Mouse (Mus musculus) neural tube, embryonic 12.5 days (tissue): ENCODE measurements around the gene Olfr1100. TPM values are rescaled to one million over a fixed set of nuclear protein-coding genes. Genes with fewer than 3 reads are reported as not detected.

Experiments
- ATAC-seq: fragments of 200-750 bp; cut with Nextera tagmentation; 2 replicates; pipeline ENCODE4 v1.8.0; 2017; ENCODE audit warnings: low read depth, mild to moderate bottlenecking, moderate TSS enrichment, moderate library complexity; ENCODE audit not compliant: low FRiP score
- H3K27ac ChIP-seq: fragments of 300-500 bp; sonication (generic); 2 replicates; pipeline ENCODE4 v1.5.1; 2016
- H3K27me3 ChIP-seq: fragments of 300-500 bp; sonication (generic); replicated peaks from 2 replicates; pipeline ENCODE4 v1.6.1; 2016; ENCODE audit warnings: mild to moderate bottlenecking
- H3K36me3 ChIP-seq: fragments of 300-500 bp; sonication (generic); 2 replicates; pipeline ENCODE4 v1.6.1; 2016; ENCODE audit warnings: mild to moderate bottlenecking
- H3K4me1 ChIP-seq: fragments of 300-500 bp; sonication (generic); 2 replicates; pipeline ENCODE4 v1.6.1; 2016
- H3K4me2 ChIP-seq: fragments of 300-500 bp; sonication (generic); replicated peaks from 2 replicates; pipeline ENCODE4 v1.6.1; 2016; ENCODE audit warnings: mild to moderate bottlenecking
- H3K4me3 ChIP-seq: fragments of 300-500 bp; sonication (generic); 2 replicates; pipeline ENCODE4 v1.5.1; 2016
- H3K9ac ChIP-seq: fragments of 300-500 bp; sonication (generic); 2 replicates; pipeline ENCODE4 v1.6.1; 2016; ENCODE audit warnings: mild to moderate bottlenecking
- H3K9me3 ChIP-seq: fragments of 300-500 bp; sonication (generic); 2 replicates; pipeline ENCODE4 v1.6.1; 2016; ENCODE audit warnings: mild to moderate bottlenecking
- WGBS: fragments of 180-500 bp; shearing (Covaris S2); methylation state at CpG from one replicate; pipeline ENCODE4 v1.1.7; 2016; 5-methylcytosine and 5-hydroxymethylcytosine counted together
- polyA plus RNA-seq: library from polyadenylated mRNA; unstranded; fragments of >200 nt; fragmentation: Nextera tagmentation; extraction: Ambion mirVana; gene quantifications from 2 replicates; pipeline ENCODE4 v1.2.1, GENCODE M21; 2016

The Olfr1100 gene
- not detected in 2 replicates for polyA plus RNA-seq

GRCm38 (mm10) chr2:86979854-86980253 is at the start of gene Olfr1100:
Olfr1100 (minus strand) TSS chr2:86979954.
- no peaks in the 10 kb centered on the region for H3K27me3 ChIP-seq
- H3K4me3 ChIP-seq: no peak within 1 kb of the TSS
- no peak within 1 kb of the TSS for H3K9ac ChIP-seq
- no peak within 1 kb of the TSS for H3K27ac ChIP-seq
- H3K4me2 ChIP-seq: no peak within 1 kb of the TSS
- 86% methylated on average over 3 of the region's 3 CpGs for WGBS
- H3K9me3 ChIP-seq: no peaks in the 10 kb centered on the region
- no peaks in the 10 kb centered on the region for H3K36me3 ChIP-seq
- no peaks in the 10 kb centered on the region for H3K4me1 ChIP-seq
- ATAC-seq: no peak

GRCm38 (mm10) chr2:87026980-87027379 is 47.2 kb upstream of the Olfr1100 start, which contains the start of gene Olfr1104:
Olfr1104 (minus strand) TSS chr2:87027080.
- Histone ChIP-seq H3K9ac (no peak within 1 kb of the TSS), H3K4me2 (no peak within 1 kb of the TSS), H3K9me3 (no peaks in the 10 kb centered on the region), H3K4me3 (no peak within 1 kb of the TSS), H3K27ac (no peak within 1 kb of the TSS), H3K27me3 (no peaks in the 10 kb centered on the region), H3K4me1 (no peaks in the 10 kb centered on the region), H3K36me3 (no peaks in the 10 kb centered on the region)
- no peak for ATAC-seq
- 86% methylated on average over 1 of the region's 1 CpGs for WGBS

- Histone ChIP-seq H3K4me1 (no peaks in the 10 kb centered on the region), H3K27ac (no peak within 1 kb of the TSS), H3K4me3 (no peak within 1 kb of the TSS), H3K36me3 (no peaks in the 10 kb centered on the region), H3K4me2 (no peak within 1 kb of the TSS), H3K9ac (no peak within 1 kb of the TSS), H3K27me3 (no peaks in the 10 kb centered on the region), H3K9me3 (no peaks in the 10 kb centered on the region)
- no peak for ATAC-seq
Observed at GRCm38 (mm10) chr2:86998098-86998497, 18.3 kb upstream of the Olfr1100 start, which contains the start of gene Olfr1102. Olfr1102 (plus strand) TSS chr2:86998398.

- no peak for ATAC-seq
- H3K9me3 ChIP-seq: no peaks in the 10 kb centered on the region
- H3K4me3 ChIP-seq: no peak within 1 kb of the TSS
- no peaks in the 10 kb centered on the region for H3K27me3 ChIP-seq
- no peak within 1 kb of the TSS for H3K9ac ChIP-seq
- no peak within 1 kb of the TSS for H3K4me2 ChIP-seq
- no peak within 1 kb of the TSS for H3K27ac ChIP-seq
- WGBS: 86% methylated on average over 3 of the region's 3 CpGs
- no peaks in the 10 kb centered on the region for H3K4me1 ChIP-seq
- H3K36me3 ChIP-seq: no peaks in the 10 kb centered on the region
Observed at GRCm38 (mm10) chr2:86991121-86991520, 11.4 kb upstream of the Olfr1100 start, which contains the start of gene Olfr1101. Olfr1101 (minus strand) TSS chr2:86991221.

- Histone ChIP-seq H3K27me3 (no peaks in the 10 kb centered on the region), H3K9ac (no peak within 1 kb of the TSS)
- 85% methylated on average over 1 of the region's 1 CpGs for WGBS
Observed at GRCm38 (mm10) chr2:86960593-86960992, 19.2 kb downstream of the Olfr1100 start, which contains the start of gene Olfr1099. Olfr1099 (minus strand) TSS chr2:86960693.

DNA sequence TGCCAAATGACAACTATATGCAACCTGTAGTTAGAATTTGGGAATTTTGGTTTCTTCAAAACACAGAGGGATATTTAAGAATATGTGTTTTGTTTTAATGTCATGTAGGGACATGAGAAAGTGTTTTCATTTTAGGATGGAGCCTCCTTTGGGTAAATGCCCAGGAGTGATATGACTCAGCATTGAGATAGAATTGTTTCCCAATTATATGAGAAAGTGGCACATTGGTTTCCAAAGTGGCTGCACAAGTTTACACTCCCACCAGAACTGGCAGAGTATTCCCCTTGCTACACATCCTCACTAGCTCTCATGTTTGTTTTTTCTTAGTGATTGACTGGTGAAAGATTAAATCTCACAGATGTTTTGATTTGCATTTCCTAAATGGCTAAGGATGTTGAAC is 53.2 kb downstream of the Olfr1100 start:
- Histone ChIP-seq H3K9me3 (no peaks in the 10 kb centered on the region), H3K9ac (no peak overlapping the region), H3K27me3 (no peaks in the 10 kb centered on the region), H3K4me3 (no peak overlapping the region), H3K4me2 (no peak overlapping the region), H3K4me1 (no peaks in the 10 kb centered on the region), H3K27ac (no peak overlapping the region), H3K36me3 (no peaks in the 10 kb centered on the region)
- ATAC-seq: no peak

More at GRCm38 (mm10) chr2:86960593-86960992, 19.2 kb downstream of the Olfr1100 start, which contains the start of gene Olfr1099:
- Histone ChIP-seq H3K4me2 (no peak within 1 kb of the TSS), H3K4me1 (no peaks in the 10 kb centered on the region), H3K27ac (no peak within 1 kb of the TSS), H3K36me3 (no peaks in the 10 kb centered on the region), H3K9me3 (no peaks in the 10 kb centered on the region), H3K4me3 (no peak within 1 kb of the TSS)
- no peak for ATAC-seq

Other genes with a start within 250 kb of the Olfr1100 start
- not detected in 2 replicates for gene Olfr1089, start 246.3 kb downstream of the Olfr1100 start, polyA plus RNA-seq
- not detected in 2 replicates for gene Olfr1090, start 221.0 kb downstream of the Olfr1100 start, polyA plus RNA-seq
- not detected in 2 replicates for gene Olfr1093, start 197.5 kb downstream of the Olfr1100 start, polyA plus RNA-seq
- not detected in 2 replicates for gene Olfr141, start 169.9 kb downstream of the Olfr1100 start, polyA plus RNA-seq
- not detected in 2 replicates for gene Olfr1094, start 155.3 kb downstream of the Olfr1100 start, polyA plus RNA-seq
- not detected in 2 replicates for gene Olfr1095, start 128.3 kb downstream of the Olfr1100 start, polyA plus RNA-seq
- gene Gm13723, start 105.2 kb downstream of the Olfr1100 start, polyA plus RNA-seq: not detected in 2 replicates
- gene Olfr1097, start 87.7 kb downstream of the Olfr1100 start, polyA plus RNA-seq: not detected in 2 replicates
- not detected in 2 replicates for gene Olfr1098, start 55.4 kb downstream of the Olfr1100 start, polyA plus RNA-seq
- not detected in 2 replicates for gene Olfr1099, start 19.3 kb downstream of the Olfr1100 start, polyA plus RNA-seq
- gene Olfr1101, start 11.3 kb upstream of the Olfr1100 start, polyA plus RNA-seq: not detected in 2 replicates
- not detected in 2 replicates for gene Olfr1102, start 18.4 kb upstream of the Olfr1100 start, polyA plus RNA-seq
- gene Olfr1104, start 47.1 kb upstream of the Olfr1100 start, polyA plus RNA-seq: not detected in 2 replicates
- gene Olfr1105, start 56.6 kb upstream of the Olfr1100 start, polyA plus RNA-seq: not detected in 2 replicates
- gene Olfr1106, start 72.3 kb upstream of the Olfr1100 start, polyA plus RNA-seq: not detected in 2 replicates
- not detected in 2 replicates for gene Olfr1107, start 95.9 kb upstream of the Olfr1100 start, polyA plus RNA-seq
- not detected in 2 replicates for gene Olfr1109, start 116.1 kb upstream of the Olfr1100 start, polyA plus RNA-seq
- not detected in 2 replicates for gene Olfr259, start 134.6 kb upstream of the Olfr1100 start, polyA plus RNA-seq
- gene Olfr1110, start 160.3 kb upstream of the Olfr1100 start, polyA plus RNA-seq: not detected in 2 replicates
- not detected in 2 replicates for gene Olfr1111, start 172.7 kb upstream of the Olfr1100 start, polyA plus RNA-seq
- not detected in 2 replicates for gene Olfr1112, start 207.8 kb upstream of the Olfr1100 start, polyA plus RNA-seq
- not detected in 2 replicates for gene Olfr1113, start 229.0 kb upstream of the Olfr1100 start, polyA plus RNA-seq